Mouse (Mus musculus): Measurements from ENCODE around the gene Slc5a2.

DNA sequence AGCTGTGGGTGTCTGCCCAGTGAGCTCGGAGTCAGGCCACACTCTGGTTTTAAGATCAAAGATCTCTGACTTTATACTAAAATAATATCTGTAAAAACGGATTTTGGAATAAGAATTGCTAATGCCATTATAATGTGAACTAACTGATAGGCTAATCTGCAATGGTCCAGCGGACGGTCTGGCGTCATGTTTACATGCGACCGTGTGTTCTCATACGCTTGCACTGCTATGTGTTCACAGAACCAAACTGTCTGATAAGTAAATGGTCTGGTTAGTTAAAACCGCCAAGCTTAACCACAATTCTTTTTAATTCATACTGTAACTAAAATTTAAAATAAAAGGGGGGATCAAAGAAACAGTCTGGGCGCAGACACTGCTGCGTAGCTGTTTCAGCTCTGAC is 16.3 kb downstream of the Slc5a2 start:
- TF ChIP-seq POLR2A (IDR thresholded peaks at IDR 0.05; ENCODE audit: insufficient read length, low read depth) = no peak
- TF ChIP-seq USF1 (IDR thresholded peaks at IDR 0.05; ENCODE audit: low read depth) = no peak
- TF ChIP-seq POLR2AphosphoS2 (IDR thresholded peaks at IDR 0.05; ENCODE audit: insufficient read length, low read depth) = no peak

Data from myocyte (in vitro differentiated cells).